Mouse (Mus musculus): Measurements from ENCODE around the gene Dmrtc1a. TPM values are rescaled to one million over a fixed set of nuclear protein-coding genes. Genes with fewer than 3 reads are reported as not detected.

The Dmrtc1a gene
- polyA plus RNA-seq, 1 experiment from 2014 or later = 0.56 TPM

Other genes with a start within 250 kb of the Dmrtc1a start
- not detected in 2 replicates for gene Gm3880, start 221.7 kb downstream of the Dmrtc1a start, polyA plus RNA-seq (2015; fragmentation: Nextera tagmentation; extraction: Ambion mirVana)
- not detected in 2 replicates for gene Gm9112, start 201.1 kb downstream of the Dmrtc1a start, polyA plus RNA-seq (2015; fragmentation: Nextera tagmentation; extraction: Ambion mirVana)
- gene Dmrtc1b, start 200.8 kb downstream of the Dmrtc1a start, polyA plus RNA-seq (2015; fragmentation: Nextera tagmentation; extraction: Ambion mirVana) = not detected in 2 replicates
- not detected in 2 replicates for gene Dmrtc1c1, start 105.7 kb downstream of the Dmrtc1a start, polyA plus RNA-seq (2015; fragmentation: Nextera tagmentation; extraction: Ambion mirVana)
- not detected in 2 replicates for gene Dmrtc1c2, start 54.1 kb downstream of the Dmrtc1a start, polyA plus RNA-seq (2015; fragmentation: Nextera tagmentation; extraction: Ambion mirVana)
- not detected in 2 replicates for gene 1700031F05Rik, start 40.7 kb downstream of the Dmrtc1a start, polyA plus RNA-seq (2015; fragmentation: Nextera tagmentation; extraction: Ambion mirVana)
- not detected in 2 replicates for gene 1700011M02Rik, start 218 bp upstream of the Dmrtc1a start, polyA plus RNA-seq (2015; fragmentation: Nextera tagmentation; extraction: Ambion mirVana)
- not detected in 2 replicates for gene 1700018G05Rik, start 19.7 kb upstream of the Dmrtc1a start, polyA plus RNA-seq (2015; fragmentation: Nextera tagmentation; extraction: Ambion mirVana)